ENCODE assay signal across 22 mouse cellular contexts in genomic region chr5:131658822-131659515, GRCm38 (mm10).
DNase-seq lines count a peak whose midpoint lies in the region; ATAC-seq and TF ChIP-seq lines count a peak whose summit lies in the region.
"Had no signal": no experiment of that assay in that cellular context is flagged by ENCODE, and none has a peak within 500 bp of the region (broad histone marks: within the 10 kb centered on the region; RNA-seq: fewer than 3 reads in every experiment).

No protein-coding gene starts in this region.

- H3K9ac ChIP-seq in hindbrain, embryonic 15.5 days, result no peak overlapping the region
- H3K9ac ChIP-seq in midbrain, embryonic 13.5 days (replicated peaks), result no peak overlapping the region
- H3K9ac ChIP-seq in neural tube, embryonic 14.5 days (replicated peaks; ENCODE audit: low read depth, low read length), result no peak overlapping the region
- H3K9ac ChIP-seq: embryonic facial prominence, embryonic 12.5 days; intestine, embryonic 15.5 days had no signal

- 41% methylated on average over 19 of the region's 19 CpGs for WGBS in hindbrain, embryonic 15.5 days
- WGBS in midbrain, embryonic 13.5 days, result 50% methylated on average over 19 of the region's 19 CpGs
- 35% methylated on average over 19 of the region's 19 CpGs for WGBS in neural tube, embryonic 14.5 days

- H3K4me3 ChIP-seq in layer of hippocampus, adult 2 months, result no peak overlapping the region
- H3K4me3 ChIP-seq in hindbrain, embryonic 15.5 days, result no peak overlapping the region
- no peak overlapping the region for H3K4me3 ChIP-seq in midbrain, embryonic 13.5 days (replicated peaks)
- no peak overlapping the region for H3K4me3 ChIP-seq in neural tube, embryonic 14.5 days (ENCODE audit: low read depth, low read length)
- H3K4me3 ChIP-seq: embryonic facial prominence, embryonic 12.5 days; erythroblast, embryonic 14.5 days; gastrocnemius, adult 2 months; intestine, embryonic 15.5 days had no signal

- H3K4me1 ChIP-seq in hindbrain, embryonic 15.5 days (replicated peaks), result peaks cover 14% of the 10 kb centered on the region
- H3K4me1 ChIP-seq in midbrain, embryonic 13.5 days (replicated peaks), result peaks cover 40% of the 10 kb centered on the region
- peaks cover 8% of the 10 kb centered on the region for H3K4me1 ChIP-seq in neural tube, embryonic 14.5 days (ENCODE audit: control insufficient read depth, insufficient read depth, low read length)
- H3K4me1 ChIP-seq: intestine, embryonic 15.5 days had no signal

- no peak for DNase-seq in layer of hippocampus, adult 2 months (ENCODE audit: low spot score in 2 of 2)
- DNase-seq in layer of hippocampus, postnatal 25 days (ENCODE audit: extremely low spot score in 1 of 2, low spot score in 1 of 2), result no peak
- DNase-seq in thymus, adult 18-20 months, result no peak
- DNase-seq: cerebellum, adult 9-11 months; gastrocnemius, adult 2 months; heart, adult 18-20 months; heart, postnatal 36 days; kidney, postnatal 4 days; layer of hippocampus, postnatal 36 days; left cerebral cortex, postnatal 4 days; lung, adult 18-20 months; lung, postnatal 14 days; right cerebral cortex, adult 18-20 months; thymus, postnatal 14 days had no signal

- peak overlapping the region; percentile 14; the same call in 1 of the 2 replicates for H3K27ac ChIP-seq in layer of hippocampus, adult 2 months
- H3K27ac ChIP-seq in hindbrain, embryonic 15.5 days (replicated peaks), result peak overlapping the region; percentile 38; the same call in 1 of the 2 replicates
- H3K27ac ChIP-seq in midbrain, embryonic 13.5 days, result peak overlapping the region; percentile 68
- H3K27ac ChIP-seq in neural tube, embryonic 14.5 days (ENCODE audit: low read depth, low read length), result peak overlapping the region; percentile 39; the same call in 1 of the 2 replicates
- H3K27ac ChIP-seq: embryonic facial prominence, embryonic 12.5 days; gastrocnemius, adult 2 months; intestine, embryonic 15.5 days had no signal

- no peaks in the 10 kb centered on the region for H3K27me3 ChIP-seq in hindbrain, embryonic 15.5 days
- H3K27me3 ChIP-seq in midbrain, embryonic 13.5 days, result peaks cover 9% of the 10 kb centered on the region; the same call in 1 of the 2 replicates
- no peaks in the 10 kb centered on the region for H3K27me3 ChIP-seq in neural tube, embryonic 14.5 days (ENCODE audit: control insufficient read depth, insufficient read depth, low read length)
- H3K27me3 ChIP-seq: embryonic facial prominence, embryonic 12.5 days; intestine, embryonic 15.5 days had no signal

- no peaks in the 10 kb centered on the region for H3K36me3 ChIP-seq in hindbrain, embryonic 15.5 days
- no peaks in the 10 kb centered on the region for H3K36me3 ChIP-seq in midbrain, embryonic 13.5 days
- no peaks in the 10 kb centered on the region for H3K36me3 ChIP-seq in neural tube, embryonic 14.5 days (ENCODE audit: control insufficient read depth, insufficient read depth, low read length)
- H3K36me3 ChIP-seq: intestine, embryonic 15.5 days had no signal

- no peak overlapping the region for H3K4me2 ChIP-seq in hindbrain, embryonic 15.5 days
- 0 out of 2 replicates have a peak overlapping the region, but pooled peaks have one; percentile 17 for H3K4me2 ChIP-seq in midbrain, embryonic 13.5 days (replicated peaks)
- H3K4me2 ChIP-seq in neural tube, embryonic 14.5 days (ENCODE audit: low read depth, low read length), result no peak overlapping the region
- H3K4me2 ChIP-seq: embryonic facial prominence, embryonic 12.5 days; intestine, embryonic 15.5 days; liver, embryonic 11.5 days had no signal

- H3K9me3 ChIP-seq in hindbrain, embryonic 15.5 days, result no peaks in the 10 kb centered on the region
- H3K9me3 ChIP-seq in midbrain, embryonic 13.5 days, result no peaks in the 10 kb centered on the region
- H3K9me3 ChIP-seq in neural tube, embryonic 14.5 days (ENCODE audit: control insufficient read depth, low read length), result no peaks in the 10 kb centered on the region
- H3K9me3 ChIP-seq: embryonic facial prominence, embryonic 12.5 days; intestine, embryonic 15.5 days had no signal

- ATAC-seq in hindbrain, embryonic 15.5 days (ENCODE audit: low FRiP score, low read depth), result peak; percentile 46; the same call in 1 of the 2 replicates
- ATAC-seq in midbrain, embryonic 13.5 days, result peak; percentile 64
- peak; percentile 86 for ATAC-seq in neural tube, embryonic 14.5 days (ENCODE audit: low read depth)
- ATAC-seq in cerebellum, adult (ENCODE audit: insufficient number of reproducible peaks, low FRiP score, low TSS enrichment), result no peak
- ATAC-seq: intestine, embryonic 15.5 days had no signal

- TF ChIP-seq CTCF in layer of hippocampus, adult 2 months (conservative IDR thresholded peaks at IDR 0.05), result no peak

Comparison
In these comparisons a context has a peak if more than half of its experiments do, and no peak if none do; other contexts are left out.
1. H3K27ac ChIP-seq: peak in every context shown above with its lines; median percentile 68 in midbrain, embryonic 13.5 days; 39 in neural tube, embryonic 14.5 days; 38 in hindbrain, embryonic 15.5 days; 14 in layer of hippocampus, adult 2 months.